Mouse (Mus musculus) mesoderm, embryonic 11.5 days (tissue): ENCODE data around the gene Gm45837.
A peak's percentile ranks its signal among the peaks of the same experiment; 100 is the strongest.

Experiments
- DNase-seq: peaks from one replicate; pipeline ENCODE4 v3.0.0-alpha.2; 2012; ENCODE audit warnings: low read depth, low spot score

Gm45837 gene

DNA sequence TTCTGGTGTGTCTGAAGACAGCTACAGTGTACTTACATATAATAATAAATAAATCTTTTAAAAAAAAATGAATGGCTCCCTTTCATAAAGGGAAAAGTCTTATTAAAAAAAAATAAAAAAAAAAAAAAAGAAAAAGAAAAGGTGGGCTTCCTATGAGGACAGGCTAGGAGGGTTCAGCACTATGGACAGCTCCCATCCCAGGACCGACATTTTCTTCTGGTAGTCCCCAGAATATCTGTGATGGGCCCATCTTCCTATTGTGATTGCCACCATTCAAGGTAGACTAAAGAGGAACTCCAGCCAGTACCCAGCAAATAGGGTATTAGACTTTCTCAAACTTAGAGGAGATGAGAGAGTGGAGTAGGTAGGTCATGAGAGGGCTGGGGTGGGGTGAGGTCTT lies 27.2 kb downstream of the Gm45837 start:
- DNase-seq, result peak; percentile 74

DNA sequence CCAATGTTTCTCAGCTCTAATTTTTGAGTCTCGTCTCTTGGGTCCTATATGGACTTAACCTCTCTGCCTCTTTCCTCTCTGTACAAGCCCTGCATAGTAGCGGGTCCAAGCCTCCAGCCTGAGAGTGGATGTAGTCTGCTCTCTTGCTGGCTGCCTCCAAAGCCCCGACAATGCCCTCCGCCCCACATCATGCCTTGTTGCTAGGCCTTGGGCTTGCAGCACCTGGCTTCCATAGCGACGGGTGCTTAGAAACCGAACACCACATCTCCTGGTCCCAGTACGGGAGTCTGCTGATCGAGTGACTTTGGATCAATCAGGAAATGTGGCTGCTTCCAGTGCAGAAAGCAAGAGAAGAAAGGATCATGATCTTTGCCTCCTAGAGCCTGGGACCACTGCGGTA lies 32.4 kb downstream of the Gm45837 start:
- no peak for DNase-seq

DNA sequence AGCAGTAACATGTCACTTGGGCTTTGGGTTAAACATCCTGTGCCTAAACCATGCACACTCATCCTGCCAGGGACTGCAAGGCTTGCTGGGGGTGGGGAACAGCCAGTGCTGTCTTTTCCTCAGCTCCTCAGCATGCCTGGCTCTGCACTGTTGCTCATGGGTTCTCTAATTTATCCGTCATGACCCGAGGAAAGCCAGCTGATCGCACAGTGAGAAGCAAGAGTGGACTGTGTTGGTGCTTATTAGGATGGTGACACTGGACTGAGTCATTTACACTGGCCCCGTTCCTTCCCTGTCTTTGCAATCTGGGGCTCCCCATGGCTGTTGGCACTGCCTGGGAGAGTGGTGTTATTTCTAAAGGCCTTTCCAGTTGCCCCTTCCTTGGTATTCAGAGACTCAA lies 33.5 kb downstream of the Gm45837 start:
- DNase-seq, result no peak

DNA sequence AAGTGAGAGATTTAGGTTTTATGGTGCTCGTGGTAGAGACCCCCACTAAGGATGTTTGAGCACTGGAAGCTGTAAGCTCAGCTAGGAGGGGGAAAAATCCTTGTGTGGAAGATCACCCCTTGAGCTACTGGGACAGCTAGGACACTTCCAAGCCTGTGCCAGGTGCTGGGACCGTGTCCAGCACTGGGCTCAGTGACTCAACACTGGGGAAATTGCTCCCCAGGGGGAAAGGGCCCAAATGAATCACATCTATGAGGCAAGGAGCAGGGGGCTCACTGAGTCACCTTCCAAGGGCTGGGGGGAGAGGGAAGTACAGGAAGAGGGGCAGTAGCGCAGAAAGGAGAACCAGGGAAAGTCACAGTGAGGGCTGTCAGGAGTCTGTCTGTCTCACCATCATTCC lies 39.2 kb downstream of the Gm45837 start:
- DNase-seq, result no peak

DNA sequence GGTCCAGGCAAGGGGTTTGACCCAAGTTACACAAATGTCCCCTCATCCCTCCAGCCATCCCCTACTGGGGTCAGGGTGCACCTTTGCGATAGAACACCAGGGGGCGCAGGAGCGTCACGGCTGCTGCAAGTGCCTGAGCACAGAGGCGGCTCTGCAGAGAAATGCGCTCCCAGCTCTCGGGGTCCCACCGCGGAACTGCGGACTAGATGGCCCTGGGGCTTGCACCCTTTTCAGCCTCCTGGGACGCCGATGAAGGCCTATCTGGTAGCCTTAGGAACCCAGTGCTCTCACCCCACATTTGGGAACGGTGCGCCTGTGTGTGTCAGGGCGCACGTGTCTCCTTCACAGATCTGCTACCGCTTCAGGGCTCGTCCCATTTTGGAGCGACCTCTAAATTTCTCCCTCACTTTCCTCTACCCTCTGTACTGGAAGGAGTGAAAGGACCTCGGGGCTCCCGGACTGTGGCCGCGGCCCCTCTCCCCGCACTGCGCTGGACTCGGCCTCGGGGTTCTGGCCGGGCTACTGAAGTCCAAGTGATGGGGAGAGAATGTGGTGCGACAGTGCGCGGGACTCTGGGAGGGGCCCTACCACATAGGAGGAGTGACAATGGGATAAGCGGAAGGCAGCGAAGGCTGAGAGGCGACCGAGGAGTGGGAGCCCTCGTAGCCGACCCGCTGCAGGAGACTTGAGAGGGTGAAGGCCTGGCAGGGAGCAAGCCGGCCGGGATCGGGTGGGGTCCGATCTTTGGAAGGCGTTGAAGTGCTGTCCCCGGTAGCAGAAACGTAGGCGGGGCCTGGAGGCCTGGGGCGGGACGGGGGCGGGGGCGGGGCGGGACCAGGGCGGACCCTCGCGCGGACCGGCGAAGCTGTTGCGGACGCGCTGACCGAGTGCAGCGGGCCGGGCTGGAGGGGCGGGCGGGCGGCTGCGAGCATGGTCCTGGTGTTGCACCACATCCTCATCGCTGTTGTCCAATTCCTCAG lies 40.0 kb downstream of the Gm45837 start:
- peak; percentile 89 for DNase-seq

DNA sequence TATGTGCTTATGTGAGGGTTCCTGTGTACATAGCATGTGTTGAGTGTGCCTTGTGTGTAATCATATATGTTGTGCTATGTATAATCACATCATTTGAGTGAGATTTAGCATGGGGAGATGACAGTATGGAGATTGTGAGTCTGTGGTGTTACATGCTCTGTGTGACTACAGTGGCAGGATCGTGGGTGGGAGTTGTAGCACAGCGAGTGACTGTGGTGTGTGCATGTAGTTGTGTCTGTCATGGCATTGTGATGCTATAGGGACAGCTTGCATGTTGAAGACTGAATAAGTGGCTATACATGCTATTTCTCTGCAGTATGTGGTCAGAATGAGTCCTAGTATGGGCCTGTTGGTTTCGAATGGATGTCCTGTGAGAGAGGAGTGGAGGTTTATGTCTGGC lies 42.0 kb downstream of the Gm45837 start:
- no peak for DNase-seq

DNA sequence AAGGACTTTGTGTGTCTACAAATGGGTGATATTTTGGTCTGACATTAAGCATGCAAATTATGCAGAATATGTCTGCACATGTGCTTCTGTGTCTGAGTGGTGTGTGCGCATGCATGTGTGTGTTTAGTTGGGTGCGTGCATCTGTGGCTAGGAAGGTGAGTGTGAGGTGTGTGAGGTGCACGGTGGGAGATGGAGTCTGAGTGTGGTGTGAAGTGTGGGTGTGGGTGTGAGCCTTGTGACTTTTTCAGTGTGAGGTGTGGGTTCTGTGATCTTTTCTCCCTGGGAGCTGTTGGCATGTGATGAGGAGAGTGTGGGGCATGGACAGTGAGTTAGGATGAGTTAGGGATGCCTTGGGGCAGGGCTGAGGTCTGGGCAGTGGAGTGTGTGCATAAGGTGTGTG lies 42.6 kb downstream of the Gm45837 start:
- no peak for DNase-seq

DNA sequence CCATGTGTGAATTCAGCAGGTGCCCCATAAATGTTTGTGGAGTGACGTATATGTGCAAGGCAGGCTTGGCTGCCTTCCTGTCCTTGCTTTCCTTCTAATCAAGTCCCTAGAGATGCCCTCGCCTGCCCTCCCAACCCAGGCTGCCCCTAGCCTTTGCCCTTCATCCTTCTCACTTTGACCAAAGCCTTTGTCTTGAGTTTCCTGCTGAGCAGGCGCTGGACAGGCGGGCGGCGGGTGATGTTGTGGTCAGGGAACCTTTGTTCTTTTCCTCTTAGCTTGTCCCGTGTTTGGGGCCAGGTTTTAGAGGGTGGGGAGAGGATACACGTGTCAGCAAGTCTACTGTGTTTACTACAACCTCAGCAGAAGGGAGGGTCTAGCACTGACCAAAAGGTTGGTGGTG lies 43.0 kb downstream of the Gm45837 start:
- no peak for DNase-seq

DNA sequence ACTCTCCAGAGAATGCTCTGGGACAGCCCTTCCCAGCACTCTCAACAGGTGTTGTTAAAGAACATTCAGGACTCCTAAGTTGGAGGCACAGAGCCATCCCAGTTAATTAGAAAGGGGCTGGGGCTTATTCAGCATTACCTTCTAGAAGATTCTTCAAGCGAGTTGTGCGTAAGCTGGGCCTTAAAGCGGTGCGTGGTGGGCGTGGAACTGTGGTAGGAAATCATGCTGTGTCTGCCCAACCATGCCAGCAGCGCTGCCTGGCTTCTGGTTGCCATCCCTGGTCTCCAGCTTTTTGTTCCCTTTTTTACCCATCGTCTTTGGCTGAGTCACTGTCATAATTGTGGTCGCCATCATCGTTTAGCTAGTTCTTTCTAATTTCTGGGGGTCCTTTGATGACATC lies 43.8 kb downstream of the Gm45837 start:
- no peak for DNase-seq

DNA sequence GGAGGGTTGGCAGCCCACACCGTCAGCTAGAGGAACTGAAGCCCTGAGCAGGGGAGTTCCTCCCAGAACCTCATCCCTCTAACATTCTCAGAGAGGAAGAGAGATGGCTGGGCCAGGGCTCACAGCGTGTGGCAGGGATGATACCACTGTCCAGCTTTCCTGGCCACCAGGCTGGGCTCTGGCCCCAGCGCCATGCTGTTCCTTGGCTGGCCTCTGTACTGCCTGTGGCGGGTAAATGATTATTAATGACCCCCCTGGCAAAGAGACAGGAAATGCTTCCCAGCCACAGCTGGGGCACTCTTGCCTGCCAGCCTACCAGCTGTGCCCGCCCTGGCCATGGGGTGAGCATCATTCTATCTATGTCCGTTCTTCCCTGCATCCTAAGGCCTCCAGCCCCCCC lies 44.5 kb downstream of the Gm45837 start:
- DNase-seq, result no peak

DNA sequence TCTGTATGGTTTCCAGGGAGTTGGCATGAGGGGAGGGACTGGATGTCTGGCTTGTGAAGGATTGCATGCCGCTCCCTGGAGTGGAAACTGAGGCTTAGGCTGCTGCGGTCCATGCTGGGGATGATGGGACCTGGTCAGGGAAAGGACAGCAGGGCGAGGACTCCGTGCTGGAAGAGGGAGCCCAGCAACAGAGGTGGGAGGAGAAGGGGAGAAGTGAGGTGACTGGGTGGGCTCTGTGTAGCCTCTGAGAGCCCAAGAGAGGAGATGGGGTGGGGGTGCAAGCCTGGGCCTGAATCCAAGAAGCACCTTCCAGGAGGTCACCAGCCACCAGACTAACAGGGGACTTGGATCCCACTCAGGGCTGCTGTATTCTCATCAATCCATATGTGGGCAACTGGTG lies 45.6 kb downstream of the Gm45837 start:
- DNase-seq, result no peak

DNA sequence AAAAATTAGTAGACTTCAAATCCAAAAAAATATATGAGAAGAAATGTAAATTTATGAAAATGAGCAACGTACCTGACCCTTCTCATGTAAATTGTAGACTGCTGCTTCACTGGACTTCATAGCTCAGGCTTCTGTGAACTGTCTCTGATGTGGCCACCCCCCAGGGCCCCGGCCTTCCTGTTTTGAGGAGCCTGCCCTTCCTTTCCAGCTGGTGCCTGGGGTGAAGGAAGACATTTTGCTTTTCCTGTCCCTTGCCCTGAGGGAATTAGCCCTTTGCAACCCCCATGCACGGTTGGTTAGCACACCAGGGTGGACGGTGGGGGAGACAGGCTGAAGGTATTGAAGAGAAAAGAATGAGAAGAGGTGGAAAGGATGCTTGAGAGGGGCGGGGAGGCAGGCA lies 46.1 kb downstream of the Gm45837 start:
- DNase-seq, result no peak

DNA sequence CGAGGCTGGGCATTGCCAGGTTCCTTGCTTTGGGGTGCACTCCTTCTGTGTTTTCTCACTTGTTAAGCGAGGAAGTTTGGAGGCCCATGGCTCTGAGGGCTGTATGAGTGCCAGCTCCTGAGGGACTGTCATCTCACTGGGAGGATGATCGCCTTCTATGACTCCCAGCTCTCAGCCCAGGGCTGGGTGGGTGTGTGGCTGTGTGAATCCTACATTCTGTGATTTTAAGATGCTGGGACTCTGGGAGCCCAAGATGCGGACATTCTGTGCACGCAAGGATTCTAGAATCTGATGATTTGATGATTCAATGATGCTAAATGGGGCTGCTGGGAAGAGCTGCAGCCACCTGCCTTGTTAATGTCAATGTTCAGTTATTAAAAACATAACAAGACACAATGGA lies 46.6 kb downstream of the Gm45837 start:
- DNase-seq, result no peak

DNA sequence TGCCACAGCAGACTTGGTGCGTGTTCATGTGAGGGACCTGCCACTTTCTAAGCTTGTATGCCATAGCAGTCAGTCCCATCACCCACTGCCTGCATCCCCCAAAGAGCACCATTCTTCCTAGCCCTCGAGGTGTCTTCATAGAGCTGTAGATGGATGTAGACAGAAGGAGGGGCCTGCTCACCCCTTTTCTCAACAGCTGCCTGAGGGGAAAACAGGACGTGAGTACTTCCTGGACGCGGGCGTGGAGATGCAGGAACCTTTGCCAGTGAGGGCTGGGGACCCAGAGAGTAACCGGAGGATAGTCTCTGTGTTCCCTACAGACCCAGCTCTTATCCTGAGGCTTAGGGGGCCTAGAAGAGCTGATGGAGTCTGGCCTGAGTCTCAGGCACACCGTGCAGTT lies 47.1 kb downstream of the Gm45837 start:
- DNase-seq, result no peak

DNA sequence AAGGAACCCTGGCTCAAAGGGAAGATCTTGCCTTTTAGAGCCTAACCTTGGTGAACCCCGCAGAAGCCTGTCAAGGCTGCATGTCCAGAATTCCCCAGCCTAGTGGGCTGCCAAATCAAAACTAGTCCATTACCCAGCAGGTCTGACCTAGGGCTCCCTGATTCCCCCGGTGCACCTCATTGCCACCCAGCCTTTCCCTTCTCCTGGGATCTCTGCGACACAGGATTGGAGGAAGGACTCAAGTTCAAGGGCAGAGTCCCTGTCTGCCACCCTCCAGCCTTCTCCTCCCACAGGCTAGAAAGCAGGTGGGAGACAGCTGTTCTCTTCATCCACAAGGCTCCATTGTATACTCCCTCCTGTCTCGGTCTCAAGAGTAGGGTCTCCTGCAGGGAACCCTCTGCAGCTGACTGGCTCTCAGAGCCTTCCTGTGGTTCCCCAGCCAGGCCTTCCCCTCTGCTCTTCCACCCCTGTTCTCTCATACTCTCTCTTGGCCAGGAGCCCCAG lies 47.6 kb downstream of the Gm45837 start:
- no peak for DNase-seq

DNA sequence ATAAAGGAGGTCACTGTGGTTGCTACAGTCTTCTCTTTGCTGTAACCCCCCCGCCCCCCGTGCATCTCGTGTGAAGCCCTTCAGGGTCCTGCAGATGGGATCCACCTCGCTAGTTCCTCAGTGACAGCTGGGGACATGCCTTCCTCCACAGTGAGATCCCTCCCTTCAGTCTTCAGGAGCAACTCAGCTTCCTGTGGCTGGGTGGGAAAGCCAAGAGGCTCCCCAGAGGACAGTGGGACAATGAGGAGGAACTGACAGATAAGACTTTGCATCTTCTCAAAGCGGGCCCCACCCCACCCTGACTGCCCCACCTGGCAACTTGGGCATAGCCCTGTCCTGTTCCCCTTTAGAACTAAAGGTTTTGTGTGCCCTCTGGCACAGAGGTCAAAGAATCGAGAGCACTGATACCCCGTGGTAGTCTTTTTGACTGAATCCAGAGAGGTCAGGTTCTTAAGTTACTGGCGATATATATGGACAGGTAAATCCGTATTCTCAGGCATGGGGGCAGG lies 48.7 kb downstream of the Gm45837 start:
- no peak for DNase-seq

DNA sequence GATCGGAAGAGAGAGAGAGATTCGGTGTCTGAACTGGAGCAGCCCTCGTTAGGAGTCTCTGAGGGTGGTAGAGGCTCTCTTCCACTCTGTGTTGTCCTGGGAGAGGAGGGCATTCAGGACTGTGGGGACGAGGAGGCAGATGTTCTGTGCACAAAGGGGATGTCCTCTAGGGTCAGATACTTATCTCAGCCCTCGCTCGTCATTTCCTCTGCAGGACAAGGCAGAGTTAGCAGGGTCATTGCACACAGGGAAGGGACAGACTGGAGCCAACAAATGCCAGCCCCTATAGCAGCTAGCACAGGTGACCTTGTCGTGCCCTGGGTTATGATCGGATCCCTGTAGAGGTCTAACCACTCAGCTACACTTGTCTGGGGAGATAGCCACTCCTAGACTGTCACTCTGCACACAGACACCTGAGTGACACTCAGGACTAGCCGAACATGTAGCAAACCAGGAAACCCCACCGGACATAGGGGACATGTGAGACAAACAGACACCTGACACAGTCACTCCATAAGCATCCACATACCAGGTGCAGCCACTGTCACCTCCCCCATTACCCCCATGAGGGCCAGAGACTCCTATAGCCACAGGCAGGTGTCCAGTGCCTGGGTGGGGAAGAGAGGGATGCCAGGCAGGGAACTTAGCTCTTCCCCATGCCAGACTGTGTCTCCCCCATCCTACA lies 49.4 kb downstream of the Gm45837 start:
- no peak for DNase-seq

DNA sequence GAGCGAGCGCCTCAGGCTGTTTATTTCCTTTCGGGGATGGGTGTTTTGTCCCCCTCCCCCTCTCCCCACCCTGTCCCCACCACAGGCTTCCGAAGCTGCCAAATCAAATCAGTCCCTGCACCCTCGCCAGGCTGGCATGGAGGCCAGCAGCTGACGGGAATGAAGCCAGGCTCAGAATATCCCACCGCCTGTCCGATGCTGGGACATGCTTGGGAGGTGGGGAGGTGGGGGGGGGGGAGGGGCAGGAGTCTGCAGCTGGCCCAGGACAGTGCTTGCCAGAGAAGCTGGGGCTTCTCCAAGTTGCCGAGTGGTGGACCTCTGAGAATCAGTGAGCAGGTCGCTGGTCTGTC lies 49.9 kb downstream of the Gm45837 start:
- DNase-seq, result no peak

DNA sequence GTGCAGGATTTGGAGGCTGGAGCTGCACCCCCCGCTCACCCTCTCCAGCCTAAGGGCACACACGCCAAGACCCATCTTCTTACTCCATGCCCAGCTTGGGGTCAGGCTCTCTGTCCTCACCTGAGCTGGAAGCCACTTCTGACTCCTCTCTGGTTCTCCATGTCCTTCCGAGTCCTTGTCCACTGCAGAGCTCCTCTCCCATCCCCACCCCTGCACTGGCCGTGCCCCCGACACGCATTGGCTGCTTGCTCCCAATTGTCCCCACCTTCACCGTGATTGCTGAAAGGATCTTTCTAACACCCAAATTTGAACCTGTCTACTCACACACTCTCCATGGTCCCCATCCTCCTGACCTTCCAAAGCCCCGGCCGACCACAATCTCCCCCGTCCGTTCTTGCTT lies 50.9 kb downstream of the Gm45837 start:
- DNase-seq, result no peak

DNA sequence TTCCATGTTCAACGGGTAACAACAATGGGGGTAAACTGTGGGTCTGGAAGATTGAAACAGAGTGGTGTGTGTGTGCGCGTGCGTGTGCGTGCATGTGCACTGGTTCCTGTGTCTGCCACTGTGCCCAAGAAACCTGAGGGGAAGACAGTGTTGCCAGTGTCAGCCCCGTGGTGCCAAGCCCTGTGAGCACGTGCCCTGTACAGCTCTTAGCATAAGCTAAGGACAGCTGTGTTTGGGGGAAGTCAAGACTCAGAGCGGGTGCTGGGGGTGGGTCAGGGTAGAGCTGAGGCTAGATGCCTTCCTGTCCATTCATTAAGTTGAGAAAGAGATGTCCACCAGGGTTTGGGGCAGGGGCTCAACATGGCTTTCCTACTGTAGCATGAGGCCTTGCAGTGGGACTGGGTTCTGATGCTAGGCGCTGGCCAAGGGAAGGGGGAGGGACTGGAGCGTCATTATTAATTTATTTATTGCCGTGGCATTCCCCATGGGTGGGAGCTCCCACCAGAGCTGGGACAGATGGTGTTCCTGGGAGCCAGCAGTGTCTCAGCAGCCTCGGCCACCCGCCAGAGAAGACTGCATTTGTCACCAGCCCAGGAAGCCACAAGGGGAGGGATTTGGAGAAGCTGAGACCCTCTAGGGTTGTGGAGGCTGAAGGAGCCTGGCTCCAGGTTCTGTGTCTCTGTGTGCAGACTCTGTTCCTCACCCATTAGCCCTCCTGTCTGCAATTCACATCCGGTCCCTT lies 51.8 kb downstream of the Gm45837 start:
- DNase-seq, result no peak

DNA sequence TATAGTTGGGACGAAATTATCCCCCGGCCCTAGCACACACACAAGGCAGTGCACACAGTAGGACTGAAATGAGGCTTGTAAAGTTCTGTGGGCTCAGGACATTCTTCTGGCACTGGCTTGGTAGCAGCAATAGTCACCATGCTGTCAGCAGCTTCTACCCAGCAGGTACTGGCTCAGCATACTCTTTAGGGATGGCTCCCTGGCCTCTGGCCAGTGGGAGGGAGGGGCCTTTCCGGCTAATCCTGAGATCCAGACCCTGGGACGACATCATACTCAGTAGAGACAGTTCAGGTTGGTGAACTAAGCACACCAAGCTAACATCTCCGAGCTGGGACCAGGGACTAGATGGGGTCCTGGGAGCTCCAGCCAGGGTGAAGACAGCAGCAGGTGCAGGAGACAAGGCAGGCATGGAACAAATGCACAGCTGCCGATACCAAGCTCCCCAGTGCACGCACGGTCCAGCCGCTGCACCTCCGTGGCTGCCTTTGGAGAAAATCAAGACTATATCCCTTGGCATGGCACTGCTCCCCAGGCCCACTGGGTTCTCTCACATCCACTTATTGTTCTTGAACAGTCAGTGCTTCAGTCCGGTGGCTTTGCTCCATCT lies 53.1 kb downstream of the Gm45837 start:
- DNase-seq, result no peak

DNA sequence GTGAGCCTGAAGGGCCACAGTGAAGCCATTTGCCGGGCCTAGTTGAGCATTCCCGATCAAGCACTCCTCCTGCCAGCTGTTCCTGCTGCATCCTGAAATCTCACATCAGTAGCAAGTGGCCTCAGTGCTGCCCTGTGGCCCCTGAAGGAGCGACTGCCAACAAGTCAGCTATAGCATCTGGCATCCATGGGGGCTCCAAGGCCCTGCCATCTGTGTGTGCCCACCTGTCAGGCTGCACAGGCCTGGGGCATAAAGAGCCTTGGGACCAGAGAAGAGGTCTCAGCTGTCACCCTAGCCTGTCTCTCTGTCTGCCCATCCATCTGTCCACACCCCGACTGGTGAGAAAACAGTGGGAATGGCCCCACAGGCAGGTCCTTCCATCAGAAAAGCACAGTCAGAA lies 54.2 kb downstream of the Gm45837 start:
- no peak for DNase-seq
